Mouse (Mus musculus) CD4-positive, CD25-positive, alpha-beta regulatory T cell, adult 4 months (primary cell): ENCODE measurements around the gene Phykpl. TPM values are rescaled to one million over a fixed set of nuclear protein-coding genes. Genes with fewer than 3 reads are reported as not detected.

Experiments used
- ATAC-seq: one replicate; pipeline ENCODE4 v1.8.0; 2017
- polyA plus RNA-seq, 2 experiments: library from polyadenylated mRNA; unstranded; fragments of 100-300 nt; shearing (Covaris generic); gene quantifications; one replicate each; pipeline ENCODE4 v1.2.1; 2017

Gene Phykpl
- 10 to 100 TPM; 27.4 to 30.3 TPM for polyA plus RNA-seq

DNA sequence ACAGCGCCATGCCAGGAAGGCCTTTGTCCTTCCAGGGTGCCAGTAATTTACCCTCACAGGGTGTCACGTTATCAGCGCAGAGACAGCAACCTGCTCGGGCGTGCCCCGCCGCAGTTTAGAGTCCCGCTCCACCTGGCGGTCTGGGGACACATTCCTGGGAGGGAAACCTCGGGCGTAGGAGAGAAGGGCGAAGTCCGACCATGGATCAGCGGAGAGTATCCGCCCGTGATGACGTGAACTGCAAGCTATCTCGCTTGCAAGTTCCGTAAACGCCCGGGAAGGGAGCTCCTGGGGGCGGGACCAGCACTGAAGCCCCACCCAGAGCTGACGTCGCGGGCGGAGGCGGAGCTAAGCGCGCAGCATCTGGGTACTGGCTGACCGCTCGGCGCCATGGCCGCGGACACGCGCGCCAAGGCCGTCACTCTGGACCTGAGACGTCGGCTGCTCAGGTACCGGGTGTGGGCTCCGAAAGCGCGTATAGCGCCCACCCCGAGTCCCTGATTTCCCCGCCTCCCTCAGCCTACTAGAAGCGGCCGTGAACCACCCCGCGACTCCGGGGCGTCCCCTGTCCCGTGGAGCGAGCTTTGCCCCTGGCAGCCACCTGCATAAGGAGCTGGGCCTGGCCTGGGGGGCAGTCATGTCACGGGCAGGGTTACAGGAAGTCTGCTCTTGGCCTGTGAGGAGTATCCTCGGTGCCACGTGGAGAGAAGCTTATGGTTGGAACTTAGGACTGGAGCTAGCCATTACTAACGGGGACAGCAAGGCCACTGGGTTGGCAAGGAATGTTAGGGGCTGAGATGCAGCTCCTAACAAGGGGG lies at the start of gene Phykpl:
Gene Phykpl (plus strand): TSS at position 327 of the 818 bp plus-strand sequence.
- peak; percentile 91 for ATAC-seq

DNA sequence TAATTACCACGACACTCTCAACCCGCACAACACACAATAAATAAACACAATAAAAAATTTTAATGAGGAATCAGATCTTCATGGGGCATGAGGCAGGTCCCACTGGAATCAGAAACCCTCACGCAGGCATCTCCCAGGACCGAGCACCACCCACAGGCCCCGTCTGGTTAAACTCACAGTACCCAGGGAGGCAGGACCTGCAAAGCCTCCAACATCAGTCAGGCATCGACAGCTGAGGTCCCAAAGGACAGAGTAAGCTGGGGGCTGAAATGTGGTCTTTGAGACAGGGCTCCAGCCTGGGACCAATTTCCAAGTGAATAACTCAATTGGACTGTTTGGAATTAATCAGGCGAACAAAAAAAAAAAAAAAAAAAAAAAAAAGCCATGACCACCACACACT lies 46.2 kb upstream of the Phykpl start:
- no peak for ATAC-seq

DNA sequence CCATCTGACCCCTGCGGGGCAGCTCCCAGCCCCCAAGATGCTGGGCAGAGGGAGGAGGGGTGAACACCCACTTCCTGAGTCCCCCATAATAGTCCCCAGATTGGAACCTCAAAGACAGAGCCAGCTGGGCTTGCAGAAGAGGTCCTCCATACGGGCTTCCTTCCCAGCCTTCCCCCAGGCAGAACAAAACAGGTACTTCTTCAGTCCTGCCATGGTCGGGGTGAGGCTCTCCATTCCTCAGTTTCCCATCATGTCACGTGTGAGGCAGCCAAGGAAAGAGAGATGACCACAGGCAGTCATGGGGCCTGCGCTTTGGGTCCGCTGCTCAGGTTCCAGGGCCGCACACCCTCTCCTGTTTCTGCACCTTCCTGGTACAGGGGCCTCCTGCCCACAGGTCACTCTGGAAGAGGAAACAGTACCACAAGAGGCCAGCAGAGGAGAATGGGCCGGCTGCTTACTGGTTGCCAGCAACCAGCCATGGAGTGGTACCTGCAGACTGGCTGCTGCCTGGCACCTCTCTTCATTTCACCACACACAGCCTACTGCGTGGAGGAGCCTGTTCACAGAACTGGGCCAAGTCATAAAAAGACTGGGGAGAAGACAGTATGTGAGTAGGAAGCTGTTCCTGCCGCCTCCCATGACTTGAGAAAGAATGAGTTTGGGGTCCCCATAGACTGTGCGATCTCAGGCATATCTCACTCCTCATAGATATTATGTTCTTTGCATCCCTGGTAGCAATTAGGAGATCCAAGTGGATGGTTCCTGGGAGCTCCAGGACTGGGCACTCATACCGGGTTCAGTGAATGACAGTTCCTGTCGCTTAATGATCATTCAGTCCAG lies 45.4 kb upstream of the Phykpl start:
- no peak for ATAC-seq

DNA sequence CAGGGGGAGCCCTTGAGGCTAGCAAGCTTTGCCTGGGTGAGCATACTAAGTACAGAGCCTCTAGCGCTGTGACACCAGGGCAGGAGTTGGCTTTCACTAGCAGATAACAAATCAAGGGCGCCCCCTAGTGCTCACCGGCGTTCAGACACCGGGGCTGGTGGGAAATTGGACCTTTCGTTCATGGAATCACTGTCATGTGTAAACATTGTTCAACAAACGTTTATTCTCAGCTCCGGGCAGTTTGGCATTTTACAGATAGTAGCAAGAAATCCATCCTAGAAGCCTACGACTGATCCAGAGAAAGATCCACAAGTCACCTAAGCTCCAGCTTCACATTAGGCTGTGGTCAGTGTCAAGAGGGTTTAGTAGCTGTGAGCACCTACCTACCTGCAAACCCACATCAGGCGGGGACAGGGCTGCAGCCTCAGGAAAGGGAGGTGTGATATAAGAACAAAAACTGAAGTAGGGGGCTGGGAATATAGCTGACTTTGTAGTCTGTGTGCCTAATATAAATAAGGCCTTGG lies 44.7 kb upstream of the Phykpl start:
- peak; percentile 97 for ATAC-seq

DNA sequence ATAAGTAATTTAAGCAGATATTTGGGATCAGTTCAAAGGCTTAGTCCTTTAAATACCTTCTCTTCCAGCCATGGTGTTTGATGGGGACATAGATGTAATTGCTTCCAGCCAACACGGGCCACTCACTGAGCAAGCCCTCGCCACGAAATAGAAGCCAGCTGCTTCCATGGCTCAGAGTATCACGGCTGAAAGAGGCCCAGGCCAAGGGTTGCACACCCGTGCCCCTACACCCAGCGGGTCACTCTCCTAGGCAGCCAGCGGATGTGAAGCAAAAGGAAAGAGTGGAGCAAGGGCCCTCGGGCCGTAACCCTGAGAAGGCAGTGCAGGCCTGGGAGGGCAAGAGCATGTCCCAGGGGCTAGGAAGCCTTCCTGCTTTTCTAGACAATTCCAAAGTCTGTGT lies 42.1 kb upstream of the Phykpl start:
- ATAC-seq, result no peak

DNA sequence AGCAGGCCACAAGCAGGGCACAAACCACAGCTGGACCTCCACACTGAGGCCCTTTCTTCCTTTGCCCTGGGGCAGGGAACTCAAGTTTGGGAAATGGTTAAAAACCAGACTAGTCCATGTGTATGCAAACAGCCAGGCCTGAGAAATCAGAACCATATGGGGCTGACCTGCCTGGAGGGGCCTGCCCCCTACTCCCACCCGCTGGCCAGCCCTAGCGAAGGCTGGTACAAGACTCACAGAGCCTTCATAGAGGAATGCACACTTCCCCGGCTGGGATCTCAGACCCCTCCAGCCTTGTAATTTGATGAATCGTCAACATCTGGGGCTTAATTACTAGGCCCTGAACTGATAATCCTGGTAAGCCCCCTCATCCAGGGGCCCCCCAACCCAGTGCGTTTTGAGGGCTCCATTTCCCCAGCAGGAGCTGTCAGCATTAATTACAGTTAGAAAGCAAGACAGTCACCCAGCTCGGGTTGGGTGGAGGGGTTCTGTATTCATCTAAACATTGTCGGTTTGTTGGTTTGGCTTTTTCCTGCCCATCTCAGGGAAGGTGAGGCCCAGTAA lies 41.0 kb upstream of the Phykpl start:
- ATAC-seq, result no peak

DNA sequence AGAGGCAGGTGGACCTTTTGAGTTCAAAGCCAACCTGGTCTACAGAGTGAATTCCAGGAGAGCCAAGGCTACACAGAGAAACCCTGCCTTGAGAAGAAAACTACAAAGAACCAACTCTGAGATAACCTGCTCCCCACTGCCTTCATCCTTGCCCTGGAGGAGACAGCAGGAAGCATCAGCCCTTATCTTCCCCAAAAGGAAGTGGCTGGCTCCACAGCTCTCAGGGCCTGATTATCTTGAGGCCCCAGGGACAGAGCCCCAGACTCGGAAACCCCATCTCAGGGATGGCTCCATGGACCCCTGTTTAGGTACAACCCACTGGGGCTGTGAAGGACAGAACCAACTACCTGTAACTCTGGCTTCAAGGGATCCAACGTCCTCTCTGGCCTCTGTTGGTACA lies 40.1 kb upstream of the Phykpl start:
- no peak for ATAC-seq

DNA sequence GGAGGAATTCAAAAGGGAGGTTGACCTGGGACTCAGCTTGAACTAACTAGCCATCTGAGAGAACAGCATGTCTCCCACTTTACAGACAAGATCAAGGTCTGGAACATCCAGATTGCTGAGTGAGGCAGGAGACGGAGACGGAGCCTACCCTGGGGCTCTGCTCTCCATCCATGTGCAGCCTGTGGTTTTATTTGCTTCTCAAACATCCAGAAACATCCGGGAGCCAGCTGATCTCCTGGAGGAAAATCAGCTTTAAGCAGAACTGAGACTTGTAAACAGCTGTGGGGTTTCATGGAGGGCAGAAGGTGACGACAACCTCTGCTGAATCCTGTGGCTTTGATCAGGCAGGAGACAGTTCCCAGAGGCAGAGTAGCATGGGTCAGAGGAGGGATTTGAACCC lies 38.7 kb upstream of the Phykpl start:
- no peak for ATAC-seq

DNA sequence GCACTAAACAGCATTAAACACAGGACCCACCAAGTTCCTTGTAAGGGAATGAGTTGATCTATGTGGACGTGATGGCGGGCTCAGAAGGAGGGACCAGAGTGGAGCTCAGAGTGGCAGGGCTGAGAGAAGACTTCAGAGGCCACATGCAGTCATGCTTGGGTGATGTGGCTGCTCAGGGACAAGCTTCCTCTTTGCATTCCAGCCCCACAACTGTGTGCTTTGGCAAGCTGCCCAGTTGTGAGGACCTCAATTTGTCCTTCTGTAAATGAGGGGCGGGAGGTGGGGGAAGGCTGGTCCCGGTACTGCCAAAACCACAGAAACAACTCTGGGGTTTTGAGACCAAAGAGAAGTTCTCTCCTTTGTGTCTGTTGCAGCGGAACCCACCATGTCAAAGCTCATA lies 33.3 kb upstream of the Phykpl start:
- ATAC-seq, result no peak

DNA sequence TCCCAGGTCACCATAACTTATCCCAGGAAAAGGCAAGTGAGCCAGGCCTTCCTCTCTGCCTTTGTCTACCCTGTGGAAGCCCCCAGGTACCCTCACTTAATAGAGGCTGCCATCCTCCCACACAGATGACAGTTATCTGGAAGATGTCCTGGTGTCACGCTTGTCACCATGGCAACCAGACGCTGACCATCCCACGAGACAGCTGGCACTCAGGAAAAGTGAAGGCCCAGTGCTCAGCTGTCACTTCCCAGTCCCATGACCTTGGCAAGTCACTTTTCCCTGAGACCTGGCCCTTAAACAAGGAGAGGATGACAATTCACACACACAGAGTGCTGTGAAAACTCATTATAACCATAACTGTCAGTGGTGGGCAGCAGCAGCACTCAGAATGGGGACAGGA lies 32.5 kb upstream of the Phykpl start:
- no peak for ATAC-seq

DNA sequence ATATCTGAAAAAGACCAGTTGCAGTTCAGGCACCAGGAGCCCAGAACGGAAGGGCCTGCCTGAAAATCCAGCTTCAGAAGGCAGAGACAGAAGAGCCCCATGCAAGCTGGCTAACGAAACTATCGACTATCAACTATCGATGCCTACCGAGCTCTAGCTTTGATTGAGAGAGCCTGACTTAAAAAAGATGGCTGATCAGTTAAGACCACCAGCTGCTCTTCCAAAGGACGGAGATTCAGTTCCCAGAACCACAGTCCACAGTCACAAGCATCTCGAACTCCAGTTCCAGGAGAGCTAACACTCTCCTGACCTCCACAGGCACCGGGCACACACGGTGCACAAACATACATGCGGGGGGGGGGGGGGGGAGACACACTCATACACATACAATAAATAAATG lies 30.0 kb upstream of the Phykpl start:
- ATAC-seq, result no peak

DNA sequence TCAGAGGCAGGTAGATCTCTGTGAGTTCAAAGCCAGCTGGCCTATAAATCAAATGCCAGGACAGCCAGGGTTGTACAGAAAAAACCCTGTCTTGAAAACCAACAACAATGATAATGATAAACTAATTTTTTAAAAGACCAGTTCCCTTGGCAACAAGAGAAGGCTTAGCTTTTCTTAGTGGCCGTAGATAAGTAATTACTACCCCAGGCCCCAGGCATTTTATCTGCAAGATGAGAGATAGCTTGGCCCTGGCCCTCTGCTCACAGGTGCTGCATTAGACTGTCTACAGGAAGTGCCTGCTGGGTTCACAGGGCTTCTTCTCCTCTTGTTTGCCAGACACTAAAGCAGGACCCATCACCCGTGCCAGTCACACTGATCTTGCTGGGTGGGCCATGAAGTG lies 29.5 kb upstream of the Phykpl start:
- ATAC-seq, result no peak

DNA sequence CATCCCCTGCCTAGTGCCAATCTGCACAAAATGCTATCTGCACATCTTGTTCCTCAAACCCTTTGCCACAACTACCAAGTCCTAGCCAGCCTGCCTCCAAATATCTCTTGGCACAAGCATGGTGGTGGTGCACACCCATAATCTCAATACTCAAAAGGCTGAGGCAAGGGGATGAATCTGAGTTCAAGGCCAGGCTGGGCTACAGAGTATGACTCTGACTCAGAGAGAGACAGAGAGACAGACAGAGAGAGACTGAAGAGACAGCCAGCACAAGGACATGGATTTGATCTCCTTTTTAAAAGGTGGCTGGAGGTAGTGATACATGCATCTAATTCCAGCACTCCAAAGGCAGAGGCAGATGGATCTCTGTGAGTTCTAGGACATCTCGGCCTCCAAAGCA lies 21.3 kb upstream of the Phykpl start:
- no peak for ATAC-seq

DNA sequence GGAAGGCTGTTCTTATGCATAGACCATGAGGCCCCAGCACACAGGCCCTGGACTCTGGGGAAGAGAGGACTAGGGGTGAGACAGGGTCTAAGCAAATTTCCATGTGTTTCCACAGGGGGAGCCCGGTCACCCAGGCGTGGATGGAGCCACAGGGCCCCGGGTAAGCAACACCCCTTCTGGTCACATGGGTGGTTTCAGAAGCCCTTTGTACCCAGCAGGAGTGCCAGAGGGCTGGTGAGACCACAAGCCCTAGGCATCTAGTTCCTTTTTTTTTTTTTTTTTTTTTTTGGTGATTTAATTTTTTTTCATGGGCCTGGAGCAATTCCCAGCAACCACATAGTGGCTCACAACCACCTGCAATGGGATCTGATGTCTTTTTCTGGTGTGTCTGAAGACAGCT lies 19.5 kb upstream of the Phykpl start:
- ATAC-seq, result no peak

DNA sequence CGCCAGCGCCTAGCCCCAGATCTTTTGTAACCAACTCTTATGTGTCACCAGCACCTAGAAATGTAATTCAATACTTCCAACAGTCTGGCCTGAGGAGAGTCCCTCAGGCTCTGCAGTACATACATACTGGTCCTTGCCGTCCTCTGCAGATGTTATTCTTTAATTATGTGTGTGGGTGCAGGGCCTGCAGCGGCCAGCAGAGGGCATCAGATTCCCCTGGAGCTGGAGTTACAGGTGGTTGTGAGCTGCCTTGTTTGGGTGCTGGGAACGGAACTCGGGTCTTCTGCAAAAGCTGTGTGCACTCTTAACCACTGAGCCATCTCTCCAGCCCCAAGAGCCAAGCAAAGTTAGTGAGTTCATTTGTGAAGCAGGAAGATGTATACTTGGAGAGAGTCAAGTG lies 18.6 kb upstream of the Phykpl start:
- ATAC-seq, result no peak

DNA sequence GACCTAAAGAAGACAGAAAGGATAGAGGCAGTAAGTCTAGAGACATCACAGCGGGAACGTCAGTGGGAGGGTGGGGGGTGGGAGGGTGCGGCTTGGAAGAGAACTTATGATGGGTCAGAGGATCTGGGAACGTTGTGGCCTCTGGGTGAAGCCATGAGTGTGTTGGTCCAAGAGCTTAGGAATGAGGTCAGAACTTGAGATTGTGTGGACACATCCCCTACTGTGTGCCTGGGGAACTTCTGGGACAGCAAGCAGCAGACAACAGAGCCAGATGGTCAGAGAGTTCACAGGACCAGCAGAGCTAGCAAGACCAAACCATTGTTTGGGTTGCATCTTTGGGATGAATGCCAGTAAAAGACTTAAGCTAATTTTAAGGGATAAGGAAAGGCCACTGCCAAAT lies 15.8 kb upstream of the Phykpl start:
- ATAC-seq, result no peak

DNA sequence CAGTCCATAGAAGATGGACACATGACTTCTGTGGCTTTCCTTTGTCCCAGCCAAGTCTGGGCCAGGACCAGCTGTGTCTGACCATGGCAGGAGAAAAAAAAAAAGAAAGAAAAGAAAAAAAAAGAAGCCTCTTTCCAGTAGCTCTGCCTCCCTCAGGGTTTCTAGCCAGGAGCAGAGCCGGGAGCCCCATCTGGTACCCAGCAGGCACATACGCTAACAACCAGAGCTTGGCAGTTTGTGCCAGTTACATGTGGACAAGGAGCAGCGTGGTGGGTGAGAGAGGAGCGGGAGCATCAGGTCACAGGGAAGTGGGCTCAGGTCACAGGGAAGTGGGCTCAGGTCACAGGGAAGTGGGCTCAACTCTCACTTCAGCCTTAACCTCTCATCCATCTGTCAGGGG lies 8.1 kb upstream of the Phykpl start:
- ATAC-seq, result no peak

DNA sequence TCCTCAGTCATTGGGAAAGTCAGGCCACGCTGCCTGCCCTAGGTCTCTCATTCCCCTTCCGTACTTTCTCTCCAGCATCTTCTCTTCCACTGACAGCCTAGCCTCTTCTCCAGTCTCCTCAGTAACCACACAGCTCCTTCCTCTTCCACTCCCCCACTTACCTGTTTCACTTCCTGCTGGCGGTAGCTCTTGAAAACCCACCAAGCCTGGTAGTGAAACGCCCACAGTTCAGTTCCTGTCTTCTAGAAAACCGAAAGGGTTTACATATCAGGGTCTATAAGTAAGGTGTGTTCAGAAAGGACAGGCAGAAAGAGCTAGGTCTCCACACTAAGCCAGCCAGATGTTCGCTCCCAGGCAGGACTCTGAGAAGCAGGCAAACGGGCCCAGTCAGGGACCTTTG lies 7.0 kb upstream of the Phykpl start:
- ATAC-seq, result peak; percentile 92

DNA sequence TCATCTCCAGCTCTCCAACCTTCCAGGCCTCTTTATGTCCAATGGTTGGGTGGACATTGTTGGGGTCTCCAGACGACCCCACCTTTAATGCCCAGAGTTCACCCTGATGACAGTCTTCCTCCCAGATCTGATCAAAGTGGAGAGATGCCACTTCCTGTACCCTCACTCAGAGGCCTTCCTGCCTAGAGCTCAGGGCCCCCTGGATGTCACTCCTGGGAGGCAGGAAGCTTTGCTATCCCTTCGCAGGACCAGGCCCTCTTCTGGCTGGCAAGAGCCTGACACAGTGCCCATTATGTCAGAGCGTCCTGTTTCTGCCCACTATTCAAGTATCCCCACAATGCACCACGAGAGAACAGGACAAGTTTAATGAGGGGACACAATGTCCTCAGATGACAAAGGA lies 5.5 kb upstream of the Phykpl start:
- peak; percentile 35 for ATAC-seq

DNA sequence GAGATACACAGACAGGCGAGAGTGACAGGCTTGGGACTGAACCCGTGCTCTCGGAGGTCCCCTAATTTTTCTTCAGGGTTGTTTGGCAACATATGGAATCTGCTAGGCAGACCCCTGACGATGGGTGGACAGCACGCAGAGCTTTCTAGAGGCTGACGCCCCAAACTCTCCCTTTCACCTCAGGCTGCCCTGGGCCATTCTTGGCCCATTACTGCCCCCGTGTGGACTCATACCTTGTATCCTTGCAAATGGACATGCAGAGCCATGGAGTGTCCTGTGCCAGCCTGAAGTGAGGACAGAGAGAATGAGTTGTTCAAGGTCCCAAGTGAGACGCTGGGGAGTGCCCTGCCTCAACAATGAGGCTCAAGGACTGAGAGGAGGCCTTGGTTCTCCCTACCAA lies 1.8 kb upstream of the Phykpl start:
- no peak for ATAC-seq

DNA sequence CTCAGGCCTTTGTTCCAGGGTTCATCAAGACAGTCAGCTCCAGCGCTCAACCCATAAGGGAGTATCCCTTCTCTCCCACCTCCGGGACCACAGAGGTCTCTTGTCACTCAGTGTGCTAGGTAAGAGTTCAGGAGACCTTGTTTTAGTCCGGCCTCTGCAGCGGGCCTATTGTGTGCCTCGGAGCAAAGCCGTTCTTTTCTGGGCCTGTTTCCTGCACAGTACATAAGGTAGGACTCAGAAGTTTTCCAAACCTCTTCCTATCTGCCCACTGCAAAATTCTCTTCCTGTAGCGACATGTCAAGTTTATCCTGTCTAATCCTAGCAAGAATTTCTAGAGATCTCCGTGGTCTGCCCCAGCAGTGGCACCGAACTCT lies 513 bp upstream of the Phykpl start:
- peak; percentile 35 for ATAC-seq

DNA sequence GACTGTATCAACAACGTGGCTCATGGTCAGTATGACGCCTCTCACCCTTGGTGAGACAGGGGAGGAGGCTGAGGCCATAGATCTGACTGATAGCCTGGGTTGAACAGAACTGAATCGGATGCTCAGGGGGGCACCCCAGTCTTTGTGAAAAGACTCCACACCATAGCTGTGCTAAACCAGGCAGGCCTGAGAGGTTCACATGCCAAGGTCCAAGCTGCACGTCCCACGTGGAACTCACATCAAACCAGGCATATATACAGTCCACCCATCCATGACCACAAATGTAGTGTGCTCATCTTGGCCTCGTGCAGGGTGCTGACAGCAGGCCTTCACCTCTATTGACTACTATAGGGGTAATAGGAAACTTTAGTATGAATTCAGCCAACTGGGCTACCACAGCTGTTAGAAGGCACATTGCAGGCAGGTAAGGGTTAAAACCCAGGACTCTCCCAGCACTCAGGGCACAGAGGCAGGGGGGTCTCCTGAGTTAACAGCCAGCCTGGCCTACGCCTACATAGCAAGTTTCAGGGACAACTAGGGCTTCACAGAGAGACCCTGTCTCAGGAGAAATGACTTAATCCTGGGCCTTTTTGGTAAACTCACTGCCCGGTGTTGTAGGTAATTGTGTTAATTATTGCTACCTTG lies 1.2 kb downstream of the Phykpl start:
- no peak for ATAC-seq

DNA sequence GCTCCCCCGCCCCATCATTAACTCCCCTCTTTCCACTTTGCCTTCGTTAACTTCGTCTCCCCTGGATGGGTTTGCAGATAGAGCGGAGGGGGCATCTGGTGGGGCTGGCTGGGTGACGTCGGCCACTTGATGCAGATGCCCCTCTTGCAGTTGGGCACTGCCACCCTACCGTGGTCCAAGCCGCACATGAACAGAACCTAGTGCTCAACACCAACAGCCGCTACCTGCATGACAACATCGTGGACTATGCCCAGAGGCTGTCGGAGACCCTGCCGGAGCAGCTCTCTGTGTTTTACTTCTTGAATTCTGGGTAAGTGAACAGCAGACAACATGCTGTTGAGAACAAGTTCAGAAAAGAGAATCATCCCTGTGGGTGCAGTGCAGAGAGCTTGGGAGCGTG lies 1.9 kb downstream of the Phykpl start:
- ATAC-seq, result no peak
